Mouse (Mus musculus) embryonic fibroblast, embryonic 13.5 days (primary cell): ENCODE data around the gene Mrap. TPM values are rescaled to one million over a fixed set of nuclear protein-coding genes. Genes with fewer than 3 reads are reported as not detected.

Experiments
- H3K27ac ChIP-seq: 2 replicates; pipeline ENCODE4 v1.5.1; 2012; ENCODE audit warnings: low read length, control low read depth, inconsistent platforms; ENCODE audit not compliant: insufficient read depth
- H3K4me1 ChIP-seq: 2 replicates; pipeline ENCODE4 v1.6.1; 2011; ENCODE audit warnings: low read length; ENCODE audit not compliant: control insufficient read depth, insufficient read depth
- H3K4me3 ChIP-seq: 2 replicates; pipeline ENCODE4 v1.5.1; 2011; ENCODE audit warnings: mild to moderate bottlenecking, control low read depth, low read length; ENCODE audit not compliant: insufficient read depth
- CTCF ChIP-seq: IDR thresholded peaks from 2 replicates; pipeline ENCODE4 v1.5.1; 2011; ENCODE audit warnings: mild to moderate bottlenecking, control low read depth, low read length, moderate library complexity, borderline replicate concordance; ENCODE audit not compliant: insufficient read depth
- POLR2A ChIP-seq: IDR thresholded peaks from 2 replicates; pipeline ENCODE4 v1.6.1; 2011; ENCODE audit warnings: low read depth, mild to moderate bottlenecking, control low read depth, low read length, moderate library complexity
- polyA plus RNA-seq: library from polyadenylated mRNA; stranded (reverse); fragments of >200 nt; gene quantifications from 2 replicates; pipeline ENCODE4 v1.2.4, GENCODE M21; 2011; ENCODE audit warnings: low read depth; ENCODE audit not compliant: missing spikeins, insufficient read length

The Mrap gene
- polyA plus RNA-seq, 1 experiment: not detected

DNA sequence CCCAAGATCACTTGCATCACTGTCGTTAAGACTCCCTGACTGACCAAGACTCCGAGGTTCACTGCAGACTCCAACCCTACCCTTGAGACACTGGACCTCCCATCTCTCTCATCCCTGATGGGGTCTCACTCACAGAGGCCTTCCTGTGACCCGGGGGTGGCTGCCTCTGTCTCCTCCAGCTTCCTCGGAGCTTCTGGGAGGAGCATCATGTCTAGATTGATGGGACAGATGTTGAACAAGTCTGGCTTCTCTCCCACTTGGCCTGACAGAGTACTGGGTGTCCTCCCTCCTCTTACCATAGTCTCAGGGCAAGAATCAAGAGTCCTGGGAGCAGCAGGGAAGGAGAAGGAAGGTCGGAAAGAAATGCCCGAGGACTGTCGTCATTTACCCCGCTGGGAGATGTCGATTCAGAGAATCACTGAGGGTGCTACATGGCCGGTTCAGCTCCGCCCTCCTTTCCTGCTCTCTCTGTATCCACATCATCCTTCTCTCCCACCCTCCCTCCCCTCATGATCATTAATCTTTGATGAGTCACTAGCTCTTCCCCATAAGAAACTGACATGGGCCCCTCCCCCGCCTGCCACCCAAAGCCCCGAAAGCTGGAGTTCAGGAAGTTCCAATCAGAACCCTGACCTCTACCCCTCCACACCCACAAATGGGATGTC lies 33.7 kb upstream of the Mrap start:
- Histone ChIP-seq H3K4me1 (peaks cover 7% of the 10 kb centered on the region; the same call in 1 of the 2 replicates), H3K4me3 (no peak overlapping the region), H3K27ac (no peak overlapping the region)
- TF ChIP-seq POLR2A: no peak

DNA sequence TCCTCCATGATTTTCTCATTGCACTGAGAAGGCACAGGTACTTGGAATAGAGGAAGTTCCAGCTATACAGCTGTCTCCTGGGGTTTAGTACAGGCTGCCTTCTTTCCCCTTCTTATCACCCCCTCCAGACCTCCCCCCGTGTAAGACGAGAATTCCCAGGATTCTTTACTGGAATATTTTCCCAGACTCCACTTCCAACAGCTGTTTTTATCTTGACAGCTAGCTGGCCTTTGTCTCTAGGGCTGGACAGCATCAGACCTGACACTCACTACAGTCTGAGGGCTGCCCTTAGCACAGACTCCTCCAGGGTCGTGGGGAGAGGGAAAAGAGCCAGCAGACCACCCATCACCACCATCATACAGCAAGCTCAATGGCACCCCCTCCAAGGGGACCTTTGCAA lies 31.7 kb upstream of the Mrap start:
- Histone ChIP-seq H3K4me3 (no peak overlapping the region), H3K4me1 (peaks cover 7% of the 10 kb centered on the region; the same call in 1 of the 2 replicates), H3K27ac (no peak overlapping the region)
- TF ChIP-seq POLR2A: no peak
- no peak for TF ChIP-seq CTCF

DNA sequence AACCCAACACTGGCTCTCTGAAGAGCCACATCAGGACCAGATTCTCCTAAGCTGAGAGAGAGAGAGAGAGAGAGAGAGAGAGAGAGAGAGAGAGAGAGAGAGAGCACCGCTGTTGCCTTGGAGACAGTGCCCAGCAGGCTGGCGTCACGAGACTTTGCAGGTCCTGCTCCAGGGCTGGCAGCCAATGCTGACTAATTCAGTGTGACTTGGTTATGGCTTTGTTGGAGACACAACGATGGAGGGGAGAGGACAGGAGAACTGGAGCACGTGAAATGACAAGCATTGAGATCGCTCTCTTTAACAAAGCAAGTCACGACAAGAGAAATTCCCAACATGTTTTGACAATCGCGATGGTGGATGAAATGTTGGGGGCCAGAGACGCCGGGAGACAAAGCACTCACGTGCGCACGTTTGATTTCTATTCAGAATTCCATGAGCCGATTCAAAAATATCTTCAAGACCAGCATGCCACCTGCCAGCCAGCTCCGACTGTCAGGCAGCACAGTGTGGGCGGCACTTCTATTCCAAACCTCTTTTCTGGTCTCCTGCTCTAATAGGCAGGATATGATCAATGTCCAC lies 28.2 kb upstream of the Mrap start:
- no peak for TF ChIP-seq CTCF
- TF ChIP-seq POLR2A: no peak
- Histone ChIP-seq H3K4me1 (no peaks in the 10 kb centered on the region), H3K27ac (no peak overlapping the region), H3K4me3 (no peak overlapping the region)

DNA sequence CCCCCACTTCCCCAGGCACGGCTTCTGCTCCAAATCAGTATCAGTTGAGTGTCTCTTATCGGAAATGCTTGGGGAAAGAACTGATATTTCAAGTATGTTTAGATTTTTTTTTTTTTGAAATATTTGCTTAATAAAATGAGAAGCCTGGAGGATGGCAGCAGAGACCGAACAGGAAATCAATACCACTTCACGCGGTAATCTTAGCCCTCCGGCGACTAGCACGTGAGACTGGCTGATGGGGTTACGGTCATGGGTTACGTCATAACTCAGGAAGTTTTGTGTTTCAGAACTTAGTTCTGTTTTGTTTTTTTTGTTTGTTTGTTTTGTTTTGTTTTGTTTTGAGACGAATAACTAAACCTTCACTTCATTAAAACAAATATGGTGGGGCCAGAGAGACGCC lies 27.7 kb upstream of the Mrap start:
- H3K4me3 ChIP-seq: no peak overlapping the region
- no peak overlapping the region for H3K27ac ChIP-seq
- no peak for TF ChIP-seq CTCF
- no peak for TF ChIP-seq POLR2A
- no peaks in the 10 kb centered on the region for H3K4me1 ChIP-seq

DNA sequence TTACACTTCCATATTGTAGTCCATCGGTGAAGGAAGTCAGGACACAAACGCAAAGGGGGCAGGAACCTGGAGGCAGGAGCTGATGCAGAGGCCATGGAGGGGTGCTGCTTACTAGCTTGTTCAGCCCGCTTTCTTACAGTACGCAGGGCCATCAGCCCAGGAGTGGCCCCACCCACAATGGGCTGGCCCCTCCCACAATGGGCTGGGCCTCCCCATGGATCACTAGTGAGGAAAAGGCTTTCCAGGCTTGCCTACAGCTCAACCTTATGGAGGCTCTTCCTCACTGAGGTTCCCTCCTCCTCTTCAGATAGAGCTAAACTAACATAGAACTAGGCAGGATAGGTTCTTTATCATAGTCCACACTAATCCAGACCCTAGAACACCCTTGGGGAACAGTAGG lies 14.0 kb upstream of the Mrap start:
- H3K27ac ChIP-seq: no peak overlapping the region
- no peak overlapping the region for H3K4me3 ChIP-seq
- TF ChIP-seq POLR2A: no peak
- no peak for TF ChIP-seq CTCF
- 0 out of 2 replicates have a peak, but pooled peaks cover 3% of the 10 kb centered on the region for H3K4me1 ChIP-seq

DNA sequence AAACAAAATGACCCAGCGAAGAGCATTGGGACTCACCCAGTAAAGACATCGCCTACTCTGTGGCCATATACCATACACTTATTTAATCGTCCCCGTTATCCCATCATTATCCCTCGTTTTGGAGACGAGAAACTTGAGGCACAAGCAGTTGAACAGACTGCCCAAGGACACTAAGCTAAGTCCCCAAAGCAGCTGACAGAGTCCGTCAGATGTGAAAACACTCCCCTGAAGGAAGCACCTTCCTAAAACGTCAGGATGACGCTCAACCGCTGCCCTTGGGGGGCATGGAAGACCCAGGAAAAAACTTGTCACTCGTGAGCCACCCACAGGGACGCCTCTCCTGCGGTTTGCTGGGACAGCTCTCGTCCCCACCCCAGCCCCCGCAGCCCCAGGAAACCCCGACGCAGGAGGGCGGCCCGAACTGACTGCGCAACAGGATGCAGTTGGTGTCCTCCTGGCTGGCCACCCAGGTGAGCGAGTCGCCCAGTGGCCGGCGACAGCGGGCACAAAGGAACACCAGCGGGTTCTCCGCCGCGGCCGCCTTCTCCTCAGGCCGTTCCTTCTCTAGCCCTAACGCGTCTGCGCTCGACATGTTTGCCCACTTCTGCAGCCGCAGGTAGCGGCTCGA lies 11.3 kb upstream of the Mrap start:
- no peak overlapping the region for H3K27ac ChIP-seq
- no peak for TF ChIP-seq POLR2A
- no peak for TF ChIP-seq CTCF
- peak overlapping the region; percentile 85 for H3K4me3 ChIP-seq
- H3K4me1 ChIP-seq: 0 out of 2 replicates have a peak, but pooled peaks cover 3% of the 10 kb centered on the region

DNA sequence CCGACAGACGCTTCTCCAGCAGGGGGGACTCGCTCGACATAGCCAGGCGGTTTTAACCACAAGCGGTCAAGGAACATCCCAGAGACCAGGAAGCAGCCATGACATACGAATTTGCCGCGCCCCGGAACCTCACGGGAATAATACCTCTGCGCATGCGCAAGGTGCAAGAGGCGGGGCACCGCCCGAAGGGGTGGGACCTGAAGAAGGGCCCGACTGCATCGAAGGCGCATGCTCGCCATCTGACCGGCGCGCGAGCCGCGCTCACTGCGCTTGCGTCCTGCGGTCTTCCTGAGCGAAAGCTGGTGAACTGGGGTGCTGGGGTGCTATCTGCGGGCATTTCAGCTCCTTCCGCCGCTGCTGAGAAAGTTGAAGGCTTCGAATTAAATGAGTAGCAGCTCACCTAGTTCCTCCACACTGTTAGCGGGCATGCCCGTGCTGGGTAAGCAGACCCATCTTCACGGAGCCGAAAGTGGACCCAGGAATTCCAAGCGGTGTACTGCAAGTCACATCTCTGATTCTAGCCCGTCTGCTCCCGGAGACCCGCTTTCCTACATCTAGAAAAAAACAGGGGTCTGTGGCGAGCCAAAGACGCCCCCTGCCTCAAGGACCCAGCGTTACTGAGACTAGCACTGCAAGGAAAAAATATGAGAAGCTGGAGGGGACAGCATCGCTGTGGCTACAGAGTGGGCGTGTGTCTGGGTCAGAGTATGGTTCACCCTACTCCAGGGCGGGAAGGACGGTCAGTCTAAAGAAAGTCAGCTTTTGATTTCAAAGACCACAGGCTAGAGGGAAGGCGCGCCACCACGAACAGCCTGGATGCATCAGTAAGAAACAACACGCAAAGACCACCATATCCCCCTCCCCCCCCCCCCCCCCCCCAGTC lies 10.5 kb upstream of the Mrap start, which contains the start of gene Mis18a:
Gene Mis18a, minus strand, starts transcription at position 172 of the 883 bp plus-strand sequence.
- H3K27ac ChIP-seq: 0 out of 2 replicates have a peak within 1 kb of the TSS, but pooled peaks have one; percentile 6
- peak within 1 kb of the TSS; percentile 85 for H3K4me3 ChIP-seq
- 0 out of 2 replicates have a peak, but pooled peaks cover 3% of the 10 kb centered on the region for H3K4me1 ChIP-seq
- TF ChIP-seq CTCF (no peak), POLR2A (peak; percentile 98)

DNA sequence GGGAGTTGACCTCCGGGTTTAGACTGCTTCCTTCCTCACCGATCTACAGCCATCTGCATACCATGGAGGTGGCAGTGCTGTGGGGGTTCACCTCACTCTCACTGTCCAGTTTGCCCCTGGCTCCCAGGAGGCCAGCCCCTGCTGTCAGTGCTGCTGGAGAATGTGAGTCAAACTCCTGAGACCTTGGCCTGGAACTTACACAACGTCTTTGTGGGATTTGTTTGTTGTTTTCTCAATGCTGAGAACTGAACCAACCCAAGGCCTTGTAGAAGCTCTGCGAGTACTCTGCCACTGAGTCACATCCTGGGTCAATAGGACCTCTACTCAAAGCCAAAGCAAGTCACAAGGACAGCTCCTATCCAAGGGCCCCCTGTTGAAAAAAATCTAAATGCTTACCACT lies 2.4 kb upstream of the Mrap start:
- Histone ChIP-seq H3K4me1 (no peaks in the 10 kb centered on the region), H3K27ac (no peak overlapping the region), H3K4me3 (no peak overlapping the region)
- TF ChIP-seq CTCF: no peak

DNA sequence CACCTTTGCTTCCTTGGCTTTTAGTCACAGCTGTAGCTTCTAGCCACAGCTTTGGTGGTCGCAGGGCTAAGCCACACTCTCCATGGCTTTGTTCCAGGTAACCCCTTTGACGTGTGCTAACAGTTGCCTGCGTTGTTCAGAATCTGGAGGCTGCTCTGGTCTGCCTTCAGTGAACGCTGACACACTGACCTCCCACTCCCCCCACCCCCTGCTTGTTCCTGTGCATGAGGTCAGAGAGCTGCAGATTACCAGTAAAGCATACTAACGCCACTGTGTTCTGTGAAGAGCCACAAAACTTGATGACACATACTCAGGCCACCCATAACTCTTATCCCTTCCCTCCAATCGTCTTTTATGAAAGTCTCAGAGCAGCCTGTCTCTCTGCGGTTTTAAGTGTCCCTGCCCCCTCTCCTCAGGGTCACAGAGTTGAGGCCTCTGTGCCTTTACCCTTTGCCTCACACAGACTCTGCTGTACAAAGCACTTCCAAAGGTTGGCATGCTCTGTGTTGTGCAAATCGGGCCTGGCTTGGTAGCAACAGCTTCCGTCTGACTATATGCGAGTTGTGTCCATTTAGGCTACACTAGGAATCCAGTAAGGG lies 1.2 kb upstream of the Mrap start:
- Histone ChIP-seq H3K4me1 (no peaks in the 10 kb centered on the region), H3K27ac (no peak overlapping the region), H3K4me3 (no peak overlapping the region)
- TF ChIP-seq POLR2A (no peak), CTCF (no peak)
